Mouse (Mus musculus): ENCODE measurements around the gene Matk. TPM values are rescaled to one million over a fixed set of nuclear protein-coding genes. Genes with fewer than 3 reads are reported as not detected.
A peak's percentile ranks its signal among the peaks of the same experiment; 100 is the strongest.

The Matk gene
- polyA plus RNA-seq, 1 experiment from 2014 or later = 19.3 TPM

DNA sequence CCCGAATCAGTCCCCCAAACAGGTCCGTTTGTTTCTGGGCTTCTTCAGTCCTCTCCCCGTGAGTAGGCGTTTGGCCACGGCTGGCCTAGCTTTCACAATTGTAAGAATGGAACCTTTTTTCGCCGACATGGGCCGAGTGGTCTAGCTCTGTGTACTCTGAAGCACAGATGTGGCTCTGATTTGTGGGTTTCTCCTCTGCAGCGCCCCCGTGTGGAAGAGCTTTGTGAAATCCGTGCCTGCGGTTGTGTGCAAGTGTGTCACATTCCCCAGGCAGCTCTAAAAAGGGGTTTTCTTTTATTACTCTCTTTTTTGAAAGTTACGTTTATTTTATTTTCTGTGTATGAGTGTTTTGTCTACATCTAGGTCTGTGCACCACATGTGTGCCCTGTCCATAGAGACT, 11.9 kb upstream of the Matk start:
- DNase-seq (ENCODE audit: low spot score) = peak; percentile 84

DNA sequence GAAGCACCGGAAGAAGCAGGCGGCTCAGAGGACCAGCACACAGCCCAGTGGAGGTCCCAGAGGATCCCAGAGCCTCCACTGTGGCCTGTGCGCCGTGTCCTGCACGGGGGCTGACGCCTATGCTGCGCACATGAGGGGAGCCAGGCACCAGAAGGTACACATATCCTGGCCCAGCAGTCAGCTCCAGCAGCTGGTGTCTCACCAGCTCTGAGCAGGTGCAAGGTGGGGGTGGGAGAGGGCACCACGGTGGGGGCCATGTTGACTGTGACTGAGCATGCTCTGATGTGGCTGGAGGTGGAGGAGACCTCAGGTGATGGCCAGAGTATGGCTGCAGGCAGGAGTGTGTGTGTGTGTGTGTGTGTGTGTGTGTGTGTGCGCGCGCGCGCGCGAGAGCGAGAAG, 10.7 kb upstream of the Matk start:
- DNase-seq (ENCODE audit: low spot score) = peak; percentile 77

DNA sequence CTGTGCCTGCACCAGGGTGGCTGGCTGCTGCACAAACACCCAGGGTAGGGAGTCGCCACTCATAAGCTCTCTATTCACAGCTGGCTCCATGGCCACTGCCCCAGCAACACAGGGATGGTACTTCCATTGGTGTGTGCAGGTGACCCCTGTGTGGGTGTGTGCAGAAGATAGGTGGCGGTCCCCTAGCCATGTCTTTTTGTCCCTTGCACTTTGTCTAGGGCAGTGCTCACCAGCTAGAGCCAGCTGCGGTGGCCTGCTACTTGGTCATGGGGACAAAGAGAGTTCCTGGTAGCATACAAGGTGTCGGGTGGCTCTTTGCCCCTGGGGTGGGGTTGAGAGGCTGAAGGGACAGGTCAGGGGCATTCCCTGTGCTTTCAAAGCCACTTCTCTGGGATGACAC, 8.6 kb upstream of the Matk start:
- DNase-seq (ENCODE audit: low spot score) = no peak

DNA sequence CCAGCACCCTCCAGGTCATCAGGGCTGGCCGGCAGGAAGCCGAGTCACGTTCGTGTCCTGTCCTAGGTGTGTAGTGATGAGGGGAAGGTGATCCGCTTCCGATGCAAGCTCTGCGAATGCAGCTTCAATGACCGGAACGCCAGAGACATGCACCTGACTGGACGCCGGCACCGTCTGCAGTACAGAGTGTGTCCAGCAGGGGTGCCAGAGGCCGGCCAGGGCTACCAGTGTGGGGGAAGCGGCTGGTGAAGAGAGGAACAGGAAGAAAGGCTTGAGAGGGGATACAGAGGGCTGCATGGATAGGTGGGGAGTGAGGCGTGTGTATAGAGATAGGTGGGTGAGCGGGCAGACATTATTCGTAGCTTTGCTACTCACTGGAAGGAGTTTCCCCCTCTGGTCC, 8.1 kb upstream of the Matk start:
- DNase-seq (ENCODE audit: low spot score) = peak; percentile 79

DNA sequence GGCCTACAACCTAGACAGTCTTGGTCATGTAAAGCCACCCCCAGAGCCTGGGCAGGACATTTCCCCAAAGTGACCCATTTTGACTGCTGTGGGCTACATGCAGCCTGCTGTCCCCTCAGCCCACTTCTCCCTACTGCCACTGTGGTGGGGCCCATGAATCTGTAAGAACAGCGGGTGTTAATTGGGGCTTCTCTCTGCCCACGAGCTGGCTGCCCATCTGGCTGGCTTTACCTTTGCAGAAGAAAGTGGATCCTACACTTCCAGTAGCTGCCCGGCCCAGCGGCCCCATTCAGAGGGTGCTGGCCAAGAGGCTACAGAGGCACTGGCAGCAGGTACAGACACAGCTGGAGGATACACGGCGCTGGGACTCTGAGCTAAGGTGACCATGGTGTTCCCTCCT, 7.6 kb upstream of the Matk start:
- no peak for DNase-seq (ENCODE audit: low spot score)

DNA sequence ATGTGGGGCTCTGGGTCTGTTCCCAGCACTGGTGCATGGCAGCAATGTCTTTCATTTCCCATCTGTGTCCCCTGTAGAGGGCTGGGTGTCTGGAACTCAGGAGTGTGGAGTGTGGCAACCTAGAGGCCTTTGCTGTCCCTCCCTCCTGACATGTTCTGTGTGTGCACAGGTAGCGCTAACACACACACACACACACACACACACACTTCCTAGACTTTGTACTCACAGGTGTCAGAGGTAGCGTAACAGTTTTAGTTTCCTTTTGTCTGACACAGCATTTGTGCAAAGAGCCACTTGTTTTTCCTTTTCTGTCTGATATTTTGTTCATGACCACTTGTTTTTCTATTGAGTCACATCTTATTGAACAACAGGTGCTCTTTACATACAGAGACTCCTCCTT, 4.9 kb upstream of the Matk start:
- peak; percentile 73 for DNase-seq (ENCODE audit: low spot score)

DNA sequence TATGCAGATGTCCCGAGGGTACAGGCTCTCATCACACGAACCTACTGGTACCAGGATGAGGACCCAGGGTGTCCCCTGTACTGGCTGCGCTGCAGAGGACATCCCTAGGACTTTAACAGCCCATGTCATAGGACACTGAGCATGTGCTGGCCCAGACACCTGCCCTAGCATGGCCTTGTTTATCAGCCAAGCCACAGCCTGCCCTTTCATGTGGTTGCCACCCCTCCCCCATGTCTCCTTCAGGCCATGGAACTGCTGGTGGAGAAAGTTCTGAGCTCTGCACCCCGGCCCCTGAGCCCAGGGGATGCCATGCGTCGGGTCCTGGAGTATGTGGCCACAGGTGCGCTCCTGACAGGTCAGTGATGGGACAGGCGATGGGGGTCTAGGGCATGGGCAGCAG, 3.3 kb upstream of the Matk start:
- peak; percentile 43 for DNase-seq (ENCODE audit: low spot score)

DNA sequence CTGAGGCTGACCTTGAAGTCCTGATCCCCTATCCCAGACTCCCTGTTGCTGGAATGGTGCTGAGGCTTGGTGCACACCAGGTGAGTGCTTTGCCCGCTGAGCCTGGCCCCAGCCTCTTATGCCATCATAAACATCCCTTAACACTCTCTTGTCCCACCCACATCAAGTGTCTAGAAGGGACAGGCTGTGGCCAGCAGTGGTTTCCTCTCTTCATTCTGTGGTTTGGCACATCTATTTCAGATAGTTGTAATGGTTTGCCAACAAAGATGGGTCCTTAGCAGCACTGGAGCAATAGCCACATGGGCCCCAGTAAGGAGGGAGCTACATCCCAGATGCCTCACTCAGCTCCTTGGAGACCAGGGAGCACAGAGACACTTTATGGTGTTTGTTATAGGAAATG, 2.2 kb downstream of the Matk start:
- no peak for DNase-seq (ENCODE audit: low spot score)

DNA sequence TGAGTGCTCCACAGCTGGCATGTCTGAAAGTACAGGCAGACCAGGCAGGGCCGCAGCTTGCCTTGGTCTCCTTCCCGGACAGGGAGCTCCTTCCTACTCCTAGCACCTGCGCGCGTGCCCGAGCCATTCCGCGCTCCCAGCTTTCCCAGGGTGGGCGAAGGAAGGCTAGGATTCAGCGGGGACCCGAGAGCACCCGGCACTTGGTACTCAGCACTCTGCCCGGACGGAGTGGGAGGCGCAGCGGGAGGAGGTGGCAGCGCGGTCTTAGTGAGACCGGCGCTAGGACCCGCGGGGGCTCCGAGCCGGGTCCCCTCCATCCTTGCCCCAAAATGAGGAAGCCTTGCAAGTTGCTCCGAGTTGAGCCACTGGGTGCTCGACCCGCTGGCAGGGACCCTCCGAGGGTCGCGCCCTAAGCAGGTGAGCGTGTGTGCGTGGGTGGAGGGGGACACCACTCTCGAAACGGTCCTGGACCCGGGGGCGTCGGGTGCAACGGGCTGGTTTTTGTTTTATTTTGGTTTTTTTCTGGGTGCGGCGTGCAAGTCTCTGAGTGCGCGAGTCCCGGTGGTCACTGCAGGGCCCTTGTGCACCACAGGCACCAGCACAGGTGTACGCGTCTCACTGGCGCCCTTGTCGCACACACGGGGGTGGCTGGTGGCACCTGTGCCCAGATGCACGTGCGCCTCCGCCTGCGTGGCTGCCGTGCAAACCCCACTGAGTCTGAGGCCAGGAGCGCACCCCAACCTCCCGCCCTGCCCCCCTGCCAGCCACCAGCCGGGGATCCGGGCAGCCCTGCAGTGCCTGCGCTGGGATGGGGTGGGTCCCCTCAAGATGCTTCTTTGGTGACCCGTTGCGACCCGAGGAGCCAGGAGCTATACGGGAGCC, 4.7 kb downstream of the Matk start:
- DNase-seq (ENCODE audit: low spot score) = peak; percentile 52

DNA sequence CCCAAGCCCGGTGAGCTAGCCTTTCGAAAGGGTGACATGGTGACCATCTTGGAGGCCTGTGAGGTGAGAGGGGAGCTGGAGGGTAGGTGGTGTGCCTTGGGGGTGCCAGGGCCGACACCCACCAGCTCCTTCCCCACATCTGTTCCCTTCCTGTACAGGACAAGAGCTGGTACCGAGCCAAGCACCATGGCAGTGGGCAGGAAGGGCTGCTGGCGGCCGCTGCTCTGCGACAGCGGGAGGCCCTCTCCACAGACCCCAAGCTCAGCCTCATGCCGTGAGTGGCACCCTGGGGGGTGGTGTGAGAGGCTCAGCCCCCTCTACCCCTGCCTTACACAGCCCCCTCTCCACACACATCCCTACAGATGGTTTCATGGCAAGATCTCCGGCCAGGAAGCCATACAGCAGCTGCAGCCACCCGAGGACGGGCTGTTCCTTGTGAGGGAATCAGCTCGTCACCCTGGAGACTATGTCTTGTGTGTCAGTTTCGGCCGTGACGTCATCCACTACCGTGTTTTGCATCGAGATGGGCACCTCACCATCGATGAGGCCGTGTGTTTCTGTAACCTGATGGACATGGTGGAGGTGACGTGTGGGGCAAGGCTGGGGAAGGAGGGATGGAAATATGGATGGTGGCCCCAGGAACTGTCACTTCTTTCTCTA, 6.6 kb downstream of the Matk start:
- no peak for DNase-seq (ENCODE audit: low spot score)

DNA sequence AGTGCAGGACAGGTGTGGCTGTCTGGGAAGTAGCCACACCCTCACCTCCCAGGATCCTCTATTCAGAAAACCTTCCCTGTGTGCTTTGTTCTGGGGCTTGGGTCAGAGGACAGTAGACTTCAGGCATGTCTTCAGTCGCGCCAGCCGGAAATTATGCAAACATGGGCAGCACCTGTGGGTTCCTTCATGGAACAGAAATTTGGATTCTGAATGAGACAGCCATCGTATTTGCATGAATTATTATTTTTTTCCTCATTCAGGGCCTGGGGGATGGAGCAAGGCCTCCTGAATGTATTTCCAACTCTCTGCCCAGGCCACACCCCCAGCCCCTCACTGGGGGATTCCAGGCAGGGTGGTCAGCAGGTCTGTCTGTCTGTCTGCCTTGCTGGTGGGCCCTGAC, 8.3 kb downstream of the Matk start:
- DNase-seq (ENCODE audit: low spot score) = no peak

DNA sequence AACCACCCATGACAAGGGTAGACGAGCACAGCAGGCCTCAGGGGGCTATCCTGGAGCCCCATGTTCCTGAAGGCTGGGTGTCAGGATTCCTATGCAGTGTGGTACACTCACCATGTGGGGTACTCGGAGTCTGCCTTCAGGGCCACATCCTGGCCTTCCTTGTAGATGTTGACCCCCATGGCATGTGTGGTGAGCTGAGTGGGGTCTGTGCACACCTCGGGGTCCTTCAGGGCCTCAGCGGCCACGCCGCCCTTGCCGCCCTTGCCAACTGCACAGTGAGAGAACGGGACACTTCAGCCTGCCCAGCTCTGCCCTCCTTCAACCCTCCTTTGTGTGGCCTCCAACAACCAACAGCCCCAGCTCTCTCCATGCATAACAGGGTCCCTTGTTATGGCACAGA, 12.8 kb downstream of the Matk start:
- no peak for DNase-seq (ENCODE audit: low spot score)

DNA sequence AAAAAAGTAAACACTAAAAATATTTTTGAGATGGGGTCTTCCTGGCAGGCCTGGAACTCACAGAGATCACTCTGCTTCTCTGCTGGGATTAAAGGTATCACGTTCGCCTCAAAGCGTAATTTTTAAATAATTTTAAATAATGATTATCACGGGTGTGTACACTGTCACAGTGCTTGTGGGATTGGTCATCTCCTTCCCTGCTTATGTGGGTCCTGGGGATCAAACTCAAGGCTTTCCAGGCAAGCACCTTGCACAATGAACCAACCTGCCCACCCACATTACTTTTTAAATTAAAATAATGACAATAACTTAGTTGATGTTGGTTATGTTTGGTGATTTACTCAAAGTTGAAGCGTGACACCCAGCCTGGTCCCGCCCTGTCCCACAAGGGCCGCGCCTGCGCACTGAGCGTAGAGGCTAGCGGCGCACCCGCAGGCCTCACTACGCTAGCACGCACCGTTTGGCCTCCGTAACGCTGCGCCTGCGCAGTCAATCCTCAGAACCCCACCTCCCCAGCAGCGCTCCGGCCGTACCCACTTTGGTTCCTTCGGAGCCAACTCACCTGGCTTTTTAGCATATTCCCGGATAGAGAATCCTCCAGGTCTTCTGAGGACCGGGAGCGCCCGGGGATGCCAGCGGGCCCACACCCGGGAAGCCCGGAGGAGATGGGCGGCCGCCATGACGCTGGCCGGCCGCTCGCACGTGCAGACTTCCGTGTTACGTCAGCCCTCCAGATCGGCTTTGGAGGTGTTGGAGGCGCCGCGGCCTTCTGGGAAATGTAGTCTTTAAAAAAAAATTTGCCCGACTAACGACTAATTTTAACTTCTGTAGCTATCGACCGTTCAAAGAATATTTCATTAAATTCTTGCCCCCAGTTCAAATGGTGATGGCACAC, 13.7 kb downstream of the Matk start, which contains the start of the genes Mrpl54 and Apba3:
Mrpl54 (minus strand) TSS at position 724 of the 895 bp plus-strand sequence.
Apba3 (plus strand) TSS at position 750 of the 895 bp plus-strand sequence.
- peak; percentile 98 for DNase-seq (ENCODE audit: low spot score)

DNA sequence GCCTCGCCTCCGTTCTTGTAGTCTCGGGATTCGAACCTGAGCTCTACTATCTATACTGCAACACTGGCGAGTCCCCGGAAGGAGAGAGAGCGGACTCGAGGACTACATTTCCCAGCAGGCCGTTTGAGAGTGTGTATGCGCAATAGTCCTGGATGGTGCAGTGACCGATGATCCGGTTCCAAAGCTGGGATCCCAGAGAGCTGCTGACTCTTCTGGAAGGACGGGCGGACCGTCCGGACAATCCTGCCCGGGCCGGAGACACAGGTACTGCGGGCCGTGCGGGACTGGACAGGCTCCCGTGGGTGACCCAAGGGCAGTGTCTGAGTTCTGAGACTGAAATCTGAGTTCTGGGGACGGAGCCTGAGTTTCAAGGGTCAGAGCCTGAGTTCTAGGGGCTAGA, 15.3 kb downstream of the Matk start:
- DNase-seq (ENCODE audit: low spot score) = peak; percentile 77

DNA sequence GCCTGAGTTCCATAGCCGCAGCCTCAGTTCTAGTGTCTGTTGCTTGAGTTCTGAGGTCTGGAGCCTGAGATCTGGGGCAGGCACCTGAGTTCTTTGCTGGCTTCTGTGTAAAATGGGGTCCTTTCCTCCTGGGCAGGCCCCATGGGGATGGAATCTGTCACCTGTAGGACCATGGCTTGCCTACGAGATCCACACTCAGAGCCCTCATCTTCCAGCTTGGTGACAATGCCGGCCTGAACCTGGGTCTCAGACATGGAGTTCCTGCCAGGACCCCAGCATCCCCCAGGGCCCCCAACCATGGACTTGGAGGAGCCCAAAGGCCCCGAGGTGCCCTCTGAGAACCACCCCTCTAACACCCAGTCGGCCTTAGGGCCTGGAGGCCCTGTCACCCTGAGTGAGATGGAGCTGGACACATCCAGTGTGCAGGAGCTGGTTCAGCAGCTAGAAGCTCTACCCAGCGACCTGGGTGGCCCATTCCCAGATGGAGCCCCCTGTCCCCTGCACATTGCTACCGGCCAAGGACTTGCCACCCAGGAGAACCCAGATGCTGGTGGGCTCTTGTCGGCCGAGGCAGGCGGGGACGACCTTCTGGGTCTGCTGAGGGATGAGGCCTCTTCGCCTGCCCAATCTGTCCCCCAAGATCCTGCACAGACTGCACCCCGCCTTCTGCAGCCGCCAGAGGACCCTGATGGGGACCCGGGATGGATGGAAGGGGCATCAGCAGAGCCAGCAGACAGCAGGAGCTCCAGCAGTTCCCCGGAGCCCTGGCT, 16.1 kb downstream of the Matk start:
- no peak for DNase-seq (ENCODE audit: low spot score)

DNA sequence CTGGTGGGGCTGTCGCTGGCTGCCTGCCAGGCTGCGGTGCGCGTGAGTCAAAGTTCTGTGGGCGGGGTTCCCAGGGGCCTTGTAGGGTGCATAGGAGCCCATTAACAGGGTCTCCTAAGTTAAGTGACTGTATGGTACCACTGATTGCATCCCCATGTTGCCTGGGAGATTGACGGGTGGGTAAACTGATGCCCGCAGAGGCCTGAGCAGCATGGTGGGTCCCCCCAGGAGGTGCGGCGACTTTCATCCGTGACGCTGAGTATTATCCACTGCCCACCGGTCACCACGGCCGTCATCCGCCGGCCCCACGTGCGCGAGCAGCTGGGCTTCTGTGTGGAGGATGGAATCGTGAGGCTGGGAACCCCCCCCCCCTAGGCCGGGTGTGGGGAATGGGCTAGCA, 19.6 kb downstream of the Matk start:
- no peak for DNase-seq (ENCODE audit: low spot score)

DNA sequence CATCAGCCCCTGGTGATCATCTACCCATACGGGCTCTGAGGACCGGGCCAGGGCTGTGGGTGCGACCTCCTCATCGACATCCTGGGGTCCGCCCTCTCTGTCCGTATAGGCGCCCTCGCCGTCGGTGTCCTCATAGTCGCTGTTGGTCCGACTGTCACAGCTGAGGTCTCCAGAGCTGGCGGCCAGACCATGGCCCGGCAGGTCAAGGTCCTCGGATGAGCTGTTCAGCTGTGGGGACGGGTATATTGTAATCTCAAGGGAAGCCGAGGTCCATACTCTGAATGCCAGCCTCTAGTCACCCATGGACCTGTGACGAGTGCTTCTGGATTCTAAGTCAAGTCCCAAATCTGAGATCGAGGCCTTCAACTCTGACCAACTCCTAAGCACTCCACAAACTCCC, 21.1 kb downstream of the Matk start:
- DNase-seq (ENCODE audit: low spot score) = no peak

DNA sequence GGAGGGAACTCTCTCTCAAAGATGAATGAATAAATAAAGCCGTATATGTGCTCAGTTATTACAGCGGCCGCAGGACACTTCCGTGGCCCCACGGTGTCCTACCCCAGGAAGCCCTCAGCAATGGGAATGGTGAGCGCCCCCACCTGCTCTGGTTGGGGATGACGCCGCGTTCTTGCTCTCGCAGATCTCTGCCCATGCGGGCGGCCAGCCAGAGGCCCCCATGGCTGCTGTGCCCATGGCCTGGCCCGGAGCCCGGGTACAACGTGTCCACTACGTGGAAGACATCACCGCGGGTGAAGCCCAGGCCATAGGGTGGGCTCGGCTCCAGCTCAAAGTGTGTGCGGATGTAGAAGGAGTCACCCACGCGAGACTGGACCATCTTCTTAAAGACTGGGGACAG, 24.9 kb downstream of the Matk start:
- DNase-seq (ENCODE audit: low spot score) = no peak

DNA sequence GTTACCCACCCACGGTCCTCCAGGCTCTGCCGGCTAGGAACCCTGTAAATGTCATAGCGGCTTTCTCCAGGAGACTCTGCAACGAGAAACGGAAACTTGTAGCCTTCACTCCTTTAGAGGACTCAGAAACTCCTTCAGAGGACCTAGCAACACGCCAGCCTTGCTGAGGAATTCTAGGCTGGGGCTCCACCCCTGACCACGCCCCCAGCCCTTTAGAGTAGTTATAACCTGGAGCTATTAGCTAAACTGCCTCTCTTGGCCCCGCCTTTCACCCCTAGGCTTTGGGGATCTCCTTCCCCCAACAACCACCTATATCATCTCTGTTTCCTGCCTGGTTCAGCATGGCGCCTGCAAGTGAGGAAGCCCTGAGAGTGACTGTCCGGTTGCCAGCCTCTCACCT, 26.8 kb downstream of the Matk start:
- DNase-seq (ENCODE audit: low spot score) = no peak

DNA sequence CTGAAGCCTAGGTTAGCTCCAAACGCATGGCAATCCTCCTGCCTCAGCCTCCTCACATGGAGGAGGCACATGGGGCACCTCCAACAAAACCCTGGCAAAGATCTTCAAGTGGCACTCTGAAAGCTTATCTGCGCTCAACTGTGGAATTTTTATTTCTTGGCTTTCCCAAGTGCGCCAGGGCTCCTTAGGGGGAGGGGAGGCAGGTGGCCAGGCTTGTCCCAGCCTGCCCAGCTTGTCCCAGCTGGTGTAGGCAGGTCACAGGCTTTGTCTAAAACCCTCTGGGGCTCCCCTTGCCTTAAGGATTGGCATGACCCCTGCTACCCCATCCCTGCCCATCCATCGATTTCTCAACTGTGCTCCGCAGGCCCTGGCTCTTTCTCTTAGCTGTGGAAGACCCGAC, 31.5 kb downstream of the Matk start:
- DNase-seq (ENCODE audit: low spot score) = no peak

DNA sequence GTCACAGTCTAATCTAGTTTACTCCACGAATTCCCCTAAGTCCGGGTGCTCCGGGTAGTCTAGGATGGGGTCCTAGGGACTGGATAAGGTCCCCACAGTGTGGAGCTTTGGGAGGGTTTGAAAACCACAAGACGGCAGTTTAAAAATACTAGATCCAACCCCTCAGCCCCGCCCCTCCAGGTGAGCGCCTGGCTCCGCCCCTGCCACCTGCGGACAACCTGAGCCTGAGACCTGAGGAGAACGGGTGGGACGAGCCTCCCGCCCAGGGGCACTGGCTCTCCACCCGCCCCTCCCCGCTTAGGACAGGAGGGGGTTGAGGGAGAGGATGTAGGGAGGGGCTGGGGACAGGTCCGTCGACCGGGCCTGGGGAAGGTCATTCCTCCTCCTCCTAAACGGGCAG, 32.0 kb downstream of the Matk start:
- no peak for DNase-seq (ENCODE audit: low spot score)

Data from thymus, postnatal 0 days (tissue).